Mouse (Mus musculus): ENCODE measurements at regions not wholly inside any gene's neighbourhood (a gene's known extent, or its start where the extent isn't known, plus 50 kb on each side); places are given as distances from the start of the nearest gene placed in this dataset.

GRCm38 (mm10) chr16:30171381-30172079 is 95.8 kb downstream of the Cpn2 start:
- Histone ChIP-seq H3K36me3 (ENCODE audit: poor library complexity, severe bottlenecking) (no peaks in the 10 kb centered on the region), H3K4me3 (no peak overlapping the region), H3K27me3 (0 out of 2 replicates have a peak, but pooled peaks cover 4% of the 10 kb centered on the region), H3K9me3 (replicated peaks) (no peaks in the 10 kb centered on the region), H3K9ac (no peak overlapping the region), H3K4me2 (no peak overlapping the region), H3K4me1 (peaks cover 22% of the 10 kb centered on the region), H3K27ac (no peak overlapping the region)
- 68% methylated on average over 24 of the region's 24 CpGs for WGBS
- ATAC-seq, result peak; percentile 54

- H3K4me1 ChIP-seq, result peaks cover 22% of the 10 kb centered on the region
- no peak overlapping the region for H3K4me3 ChIP-seq
- no peak overlapping the region for H3K9ac ChIP-seq
- no peaks in the 10 kb centered on the region for H3K9me3 ChIP-seq (replicated peaks)
- H3K36me3 ChIP-seq (ENCODE audit: poor library complexity, severe bottlenecking), result no peaks in the 10 kb centered on the region
- no peak overlapping the region for H3K4me2 ChIP-seq
- 0 out of 2 replicates have a peak, but pooled peaks cover 4% of the 10 kb centered on the region for H3K27me3 ChIP-seq
- no peak overlapping the region for H3K27ac ChIP-seq
- 0 out of 2 replicates have a peak, but pooled peaks have one; percentile 34 for ATAC-seq
- 74% methylated on average over 13 of the region's 13 CpGs for WGBS
Measured at GRCm38 (mm10) chr16:30172136-30172731, 95.1 kb downstream of the Cpn2 start.

GRCm38 (mm10) chr16:30172798-30173202 is 94.5 kb downstream of the Cpn2 start:
- peaks cover 22% of the 10 kb centered on the region for H3K4me1 ChIP-seq
- H3K36me3 ChIP-seq (ENCODE audit: poor library complexity, severe bottlenecking), result no peaks in the 10 kb centered on the region
- no peak overlapping the region for H3K9ac ChIP-seq
- no peaks in the 10 kb centered on the region for H3K9me3 ChIP-seq (replicated peaks)
- H3K27me3 ChIP-seq, result 0 out of 2 replicates have a peak, but pooled peaks cover 4% of the 10 kb centered on the region
- H3K4me2 ChIP-seq, result no peak overlapping the region
- peak; percentile 50; the same call in 1 of the 2 replicates for ATAC-seq
- WGBS, result 34% methylated on average over 9 of the region's 9 CpGs
- H3K4me3 ChIP-seq, result no peak overlapping the region
- H3K27ac ChIP-seq, result no peak overlapping the region

GRCm38 (mm10) chr16:30173953-30174874 is 93.1 kb downstream of the Cpn2 start:
- Histone ChIP-seq H3K4me2 (no peak overlapping the region), H3K9ac (no peak overlapping the region), H3K9me3 (replicated peaks) (no peaks in the 10 kb centered on the region), H3K27ac (no peak overlapping the region), H3K27me3 (0 out of 2 replicates have a peak, but pooled peaks cover 8% of the 10 kb centered on the region), H3K4me1 (peaks cover 22% of the 10 kb centered on the region), H3K36me3 (ENCODE audit: poor library complexity, severe bottlenecking) (no peaks in the 10 kb centered on the region), H3K4me3 (no peak overlapping the region)
- no peak for ATAC-seq
- WGBS, result 59% methylated on average over 8 of the region's 8 CpGs

- ATAC-seq, result no peak
- Histone ChIP-seq H3K4me3 (no peak overlapping the region), H3K4me1 (peaks cover 21% of the 10 kb centered on the region), H3K9ac (no peak overlapping the region), H3K4me2 (no peak overlapping the region), H3K9me3 (replicated peaks) (no peaks in the 10 kb centered on the region), H3K27ac (no peak overlapping the region), H3K27me3 (peaks cover 13% of the 10 kb centered on the region; the same call in 1 of the 2 replicates), H3K36me3 (ENCODE audit: poor library complexity, severe bottlenecking) (no peaks in the 10 kb centered on the region)
- 86% methylated on average over 5 of the region's 5 CpGs for WGBS
Measured at GRCm38 (mm10) chr16:30176306-30176705, 91.0 kb downstream of the Cpn2 start.

GRCm38 (mm10) chr16:30177769-30178168 is 89.5 kb downstream of the Cpn2 start:
- no peak for ATAC-seq
- peaks cover 9% of the 10 kb centered on the region for H3K4me1 ChIP-seq
- H3K36me3 ChIP-seq (ENCODE audit: poor library complexity, severe bottlenecking), result no peaks in the 10 kb centered on the region
- H3K27ac ChIP-seq, result no peak overlapping the region
- H3K4me3 ChIP-seq, result no peak overlapping the region
- H3K27me3 ChIP-seq, result peaks cover 13% of the 10 kb centered on the region; the same call in 1 of the 2 replicates
- no peak overlapping the region for H3K4me2 ChIP-seq
- H3K9me3 ChIP-seq (replicated peaks), result no peaks in the 10 kb centered on the region
- 88% methylated on average over 7 of the region's 7 CpGs for WGBS
- H3K9ac ChIP-seq, result no peak overlapping the region

- H3K4me3 ChIP-seq, result no peak overlapping the region
- no peak overlapping the region for H3K27ac ChIP-seq
- H3K9ac ChIP-seq, result no peak overlapping the region
- H3K4me2 ChIP-seq, result no peak overlapping the region
- 54% methylated on average over 6 of the region's 6 CpGs for whole genome bisulfite sequencing
- no peaks in the 10 kb centered on the region for H3K36me3 ChIP-seq (ENCODE audit: poor library complexity, severe bottlenecking)
- peaks cover 4% of the 10 kb centered on the region for H3K4me1 ChIP-seq
- no peaks in the 10 kb centered on the region for H3K9me3 ChIP-seq (replicated peaks)
- ATAC-seq, result no peak
- peaks cover 13% of the 10 kb centered on the region; the same call in 1 of the 2 replicates for H3K27me3 ChIP-seq
Measured at GRCm38 (mm10) chr16:30178596-30178995, 88.7 kb downstream of the Cpn2 start.

GRCm38 (mm10) chr16:30179504-30179976 is 87.8 kb downstream of the Cpn2 start:
- no peak overlapping the region for H3K9ac ChIP-seq
- H3K27ac ChIP-seq, result no peak overlapping the region
- no peaks in the 10 kb centered on the region for H3K9me3 ChIP-seq (replicated peaks)
- H3K4me2 ChIP-seq, result no peak overlapping the region
- ATAC-seq, result no peak
- H3K27me3 ChIP-seq, result peaks cover 20% of the 10 kb centered on the region
- no peak overlapping the region for H3K4me3 ChIP-seq
- H3K36me3 ChIP-seq (ENCODE audit: poor library complexity, severe bottlenecking), result no peaks in the 10 kb centered on the region
- peaks cover 2% of the 10 kb centered on the region; the same call in 1 of the 2 replicates for H3K4me1 ChIP-seq
- WGBS, result 90% methylated on average over 5 of the region's 5 CpGs

GRCm38 (mm10) chr16:30181116-30181515 is 86.2 kb downstream of the Cpn2 start:
- Histone ChIP-seq H3K4me3 (no peak overlapping the region), H3K9ac (no peak overlapping the region), H3K4me1 (peaks cover 9% of the 10 kb centered on the region), H3K4me2 (no peak overlapping the region), H3K27ac (no peak overlapping the region), H3K9me3 (replicated peaks) (no peaks in the 10 kb centered on the region), H3K27me3 (peaks cover 25% of the 10 kb centered on the region), H3K36me3 (ENCODE audit: poor library complexity, severe bottlenecking) (no peaks in the 10 kb centered on the region)
- no peak for ATAC-seq
- WGBS, result 73% methylated on average over 8 of the region's 8 CpGs

GRCm38 (mm10) chr16:30184591-30185265 is 82.6 kb downstream of the Cpn2 start:
- H3K9ac ChIP-seq, result no peak overlapping the region
- H3K4me3 ChIP-seq, result no peak overlapping the region
- no peaks in the 10 kb centered on the region for H3K9me3 ChIP-seq (replicated peaks)
- H3K27me3 ChIP-seq, result peaks cover 40% of the 10 kb centered on the region
- 29% methylated on average over 18 of the region's 18 CpGs for whole genome bisulfite sequencing
- H3K36me3 ChIP-seq (ENCODE audit: poor library complexity, severe bottlenecking), result no peaks in the 10 kb centered on the region
- peaks cover 22% of the 10 kb centered on the region for H3K4me1 ChIP-seq
- peak; percentile 16; the same call in 1 of the 2 replicates for ATAC-seq
- H3K4me2 ChIP-seq, result peak overlapping the region; percentile 13; the same call in 1 of the 2 replicates
- H3K27ac ChIP-seq, result peak overlapping the region; percentile 48

- Histone ChIP-seq H3K36me3 (ENCODE audit: poor library complexity, severe bottlenecking) (no peaks in the 10 kb centered on the region), H3K4me2 (no peak overlapping the region), H3K9ac (no peak overlapping the region), H3K4me1 (peaks cover 22% of the 10 kb centered on the region), H3K27ac (no peak overlapping the region), H3K4me3 (no peak overlapping the region), H3K9me3 (replicated peaks) (no peaks in the 10 kb centered on the region), H3K27me3 (peaks cover 47% of the 10 kb centered on the region)
- WGBS, result 55% methylated on average over 7 of the region's 7 CpGs
- no peak for ATAC-seq
Measured at GRCm38 (mm10) chr16:30185707-30186106, 81.6 kb downstream of the Cpn2 start.

Measured in forebrain, embryonic 13.5 days (tissue).